Mouse (Mus musculus) brain, embryonic 14.5 days (tissue): ENCODE data around the gene Eya3.

ENCODE experiments used
- CTCF ChIP-seq: fragments of 200-500 bp; IDR thresholded peaks from 2 replicates; pipeline ENCODE4 v1.5.1; 2012; ENCODE audit warnings: inconsistent platforms, mild to moderate bottlenecking, moderate library complexity, borderline replicate concordance; ENCODE audit not compliant: insufficient read depth, insufficient read length; ENCODE audit errors: extremely low read depth
- POLR2A ChIP-seq: fragments of 200-500 bp; IDR thresholded peaks from 2 replicates; pipeline ENCODE4 v1.6.1; 2012; ENCODE audit warnings: mild to moderate bottlenecking, inconsistent platforms, borderline replicate concordance; ENCODE audit not compliant: poor library complexity, insufficient read depth, insufficient read length, severe bottlenecking; ENCODE audit errors: extremely low read depth

GRCm38 (mm10) chr4:132600465-132600864 lies 38.3 kb upstream of the Eya3 start:
- TF ChIP-seq POLR2A: no peak
- TF ChIP-seq CTCF: no peak
